Mouse (Mus musculus) liver, embryonic 14.5 days (tissue): Measurements from ENCODE around the gene Tmcc3. TPM values are rescaled to one million over a fixed set of nuclear protein-coding genes. Genes with fewer than 3 reads are reported as not detected.

Source experiments
- ATAC-seq: fragments of 200-750 bp; cut with Nextera tagmentation; 2 replicates; pipeline ENCODE4 v1.8.0; 2017; ENCODE audit warnings: moderate number of reproducible peaks, mild to moderate bottlenecking, moderate library complexity; ENCODE audit not compliant: insufficient read depth
- DNase-seq, 3 experiments: peaks; one replicate each; pipeline ENCODE4 v3.0.0-alpha.2; 2012 to 2013; ENCODE audit warnings: low read depth in 3 of 3, low spot score in 3 of 3
- H3K27ac ChIP-seq: fragments of 300-500 bp; sonication (generic); 2 replicates; pipeline ENCODE4 v1.5.1; 2014; ENCODE audit warnings: moderate library complexity, mild to moderate bottlenecking, control low read depth, inconsistent platforms
- H3K27me3 ChIP-seq: fragments of 300-500 bp; sonication (generic); 2 replicates; pipeline ENCODE4 v1.6.1; 2014; ENCODE audit warnings: mild to moderate bottlenecking, low read length, moderate library complexity; ENCODE audit not compliant: control insufficient read depth, insufficient read depth
- H3K36me3 ChIP-seq: fragments of 300-500 bp; sonication (generic); replicated peaks from 2 replicates; pipeline ENCODE4 v1.6.1; 2014; ENCODE audit warnings: low read depth; ENCODE audit not compliant: control insufficient read depth, insufficient read depth
- H3K4me1 ChIP-seq, 2 experiments: fragments of 200-500 bp in 1 of 2; fragments of 300-500 bp in 1 of 2; sonication (generic) in 1 of 2; replicated peaks; 2 replicates each; pipeline ENCODE4 v1.6.1; 2012 to 2014; ENCODE audit warnings: antibody characterized with exemption in 1 of 2, inconsistent platforms in 1 of 2, low read length in 1 of 2; ENCODE audit not compliant: control insufficient read depth in 2 of 2, insufficient read depth in 2 of 2
- H3K4me2 ChIP-seq: fragments of 300-500 bp; sonication (generic); 2 replicates; pipeline ENCODE4 v1.6.1; 2014; ENCODE audit warnings: low read depth, mild to moderate bottlenecking, control low read depth, moderate library complexity
- H3K4me3 ChIP-seq, 2 experiments: fragments of 200-500 bp in 1 of 2; fragments of 300-500 bp in 1 of 2; sonication (generic) in 1 of 2; 2 replicates each; pipeline ENCODE4 v1.5.1; 2012 to 2014; ENCODE audit warnings: low read depth in 2 of 2, low read length in 2 of 2, mild to moderate bottlenecking in 2 of 2, control low read depth in 1 of 2, inconsistent platforms in 1 of 2, moderate library complexity in 1 of 2; ENCODE audit not compliant: insufficient read depth in 1 of 2
- H3K9ac ChIP-seq: fragments of 300-500 bp; sonication (generic); replicated peaks from 2 replicates; pipeline ENCODE4 v1.6.1; 2014; ENCODE audit warnings: mild to moderate bottlenecking, control low read depth, moderate library complexity
- H3K9me3 ChIP-seq: fragments of 300-500 bp; sonication (generic); 2 replicates; pipeline ENCODE4 v1.6.1; 2016; ENCODE audit warnings: low read length, mixed read lengths; ENCODE audit not compliant: control insufficient read depth
- CTCF ChIP-seq: IDR thresholded peaks from 2 replicates; pipeline ENCODE4 v1.5.1; 2016; ENCODE audit warnings: antibody characterized with exemption, low read depth, control low read depth
- EP300 ChIP-seq: IDR thresholded peaks from 2 replicates; pipeline ENCODE4 v1.6.1; 2016; ENCODE audit warnings: antibody characterized with exemption, low read depth
- WGBS: fragments of 180-500 bp; shearing (Covaris S2); extraction: QIAGEN DNeasy Blood & Tissue Kit; methylation state at CpG from one replicate; pipeline ENCODE4 v1.1.7; 2014; ENCODE audit not compliant: insufficient replicate concordance; 5-methylcytosine and 5-hydroxymethylcytosine counted together
- polyA plus RNA-seq, 2 experiments: library from polyadenylated mRNA; depleted of rRNA in 1 of 2; stranded (reverse) in 1 of 2; unstranded in 1 of 2; fragments of >200 nt; fragmentation: Nextera tagmentation in 1 of 2; extraction: Ambion mirVana in 1 of 2; gene quantifications; 2 replicates each; pipeline versions ENCODE4 v1.2.1 to v1.2.3; 2012 to 2014

Tmcc3 gene
- polyA plus RNA-seq, 2 experiments, result 1.4 to 2.6 TPM

- no peak overlapping the region for H3K4me3 ChIP-seq
- DNase-seq, result no peak
- H3K36me3 ChIP-seq, result no peaks in the 10 kb centered on the region
- H3K9ac ChIP-seq, result no peak overlapping the region
- no peak overlapping the region for H3K4me2 ChIP-seq
- H3K9me3 ChIP-seq, result no peaks in the 10 kb centered on the region
- ATAC-seq, result no peak
- H3K27ac ChIP-seq, result no peak overlapping the region
- H3K27me3 ChIP-seq, result no peaks in the 10 kb centered on the region
- 50% methylated on average over 16 of the region's 16 CpGs for whole genome bisulfite sequencing
- no peaks in the 10 kb centered on the region for H3K4me1 ChIP-seq
- TF ChIP-seq CTCF (no peak), EP300 (no peak)
Observed at GRCm38 (mm10) chr10:94500210-94500876, 188.6 kb downstream of the Tmcc3 start.

- H3K4me1 ChIP-seq, result no peaks in the 10 kb centered on the region
- ATAC-seq (no peak), DNase-seq (no peak)
- H3K27ac ChIP-seq, result no peak overlapping the region
- H3K36me3 ChIP-seq, result no peaks in the 10 kb centered on the region
- no peaks in the 10 kb centered on the region for H3K27me3 ChIP-seq
- H3K9ac ChIP-seq, result no peak overlapping the region
- H3K4me3 ChIP-seq, result no peak overlapping the region
- H3K4me2 ChIP-seq, result no peak overlapping the region
- H3K9me3 ChIP-seq, result no peaks in the 10 kb centered on the region
- 74% methylated on average over 7 of the region's 7 CpGs for WGBS
- TF ChIP-seq EP300 (no peak), CTCF (no peak)
Observed at GRCm38 (mm10) chr10:94500877-94501273, 189.1 kb downstream of the Tmcc3 start.

- ATAC-seq (no peak), DNase-seq (no peak)
- no peak overlapping the region for H3K4me3 ChIP-seq
- no peaks in the 10 kb centered on the region for H3K4me1 ChIP-seq
- no peak overlapping the region for H3K4me2 ChIP-seq
- 60% methylated on average over 10 of the region's 10 CpGs for WGBS
- no peaks in the 10 kb centered on the region for H3K36me3 ChIP-seq
- no peaks in the 10 kb centered on the region for H3K27me3 ChIP-seq
- H3K9ac ChIP-seq, result no peak overlapping the region
- no peaks in the 10 kb centered on the region for H3K9me3 ChIP-seq
- H3K27ac ChIP-seq, result no peak overlapping the region
- TF ChIP-seq EP300 (no peak), CTCF (no peak)
Observed at GRCm38 (mm10) chr10:94501796-94502195, 190.0 kb downstream of the Tmcc3 start.

- TF ChIP-seq CTCF (no peak), EP300 (no peak)
- H3K4me1 ChIP-seq, result no peaks in the 10 kb centered on the region
- H3K4me3 ChIP-seq, result no peak overlapping the region
- no peaks in the 10 kb centered on the region for H3K9me3 ChIP-seq
- no peak for ATAC-seq
- no peak overlapping the region for H3K4me2 ChIP-seq
- 59% methylated on average over 16 of the region's 16 CpGs for WGBS
- H3K36me3 ChIP-seq, result no peaks in the 10 kb centered on the region
- no peaks in the 10 kb centered on the region for H3K27me3 ChIP-seq
- no peak for DNase-seq
- no peak overlapping the region for H3K9ac ChIP-seq
- H3K27ac ChIP-seq, result no peak overlapping the region
Observed at GRCm38 (mm10) chr10:94505248-94505772, 193.6 kb downstream of the Tmcc3 start.

GRCm38 (mm10) chr10:94508863-94509262 lies 197.1 kb downstream of the Tmcc3 start:
- Histone ChIP-seq H3K9me3 (no peaks in the 10 kb centered on the region), H3K4me1 (no peaks in the 10 kb centered on the region), H3K36me3 (no peaks in the 10 kb centered on the region), H3K9ac (no peak overlapping the region), H3K27me3 (peaks cover 13% of the 10 kb centered on the region), H3K27ac (no peak overlapping the region), H3K4me3 (no peak overlapping the region), H3K4me2 (no peak overlapping the region)
- no peak for ATAC-seq
- no peak for TF ChIP-seq CTCF
- TF ChIP-seq EP300, result no peak
- no peak for DNase-seq
- WGBS, result 33% methylated on average over 5 of the region's 5 CpGs
